Mouse (Mus musculus) right cerebral cortex, postnatal 14 days (tissue): Measurements from ENCODE around the gene Emc4.

Source experiments
- DNase-seq: peaks from one replicate; pipeline ENCODE4 v3.0.0; 2022

Gene Emc4

DNA sequence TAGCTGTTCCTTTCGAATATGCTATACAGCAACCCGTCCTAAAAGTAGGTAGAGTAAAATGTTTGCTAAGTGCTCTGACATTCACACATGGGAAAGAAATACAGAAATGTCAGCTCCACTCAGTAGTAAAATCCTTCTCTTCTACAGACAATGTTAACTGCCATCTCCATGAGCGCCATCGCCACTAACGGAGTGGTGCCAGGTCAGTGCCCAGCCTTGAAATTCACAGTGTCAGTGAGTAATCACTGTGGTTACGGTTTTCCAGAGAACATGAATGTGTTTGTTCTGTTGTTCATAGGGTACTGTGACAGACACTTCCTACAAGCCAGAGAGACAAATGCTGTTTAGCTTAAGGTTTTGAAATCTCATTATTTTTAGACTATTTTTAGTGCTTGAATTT, 30.6 kb downstream of the Emc4 start:
- DNase-seq = no peak

DNA sequence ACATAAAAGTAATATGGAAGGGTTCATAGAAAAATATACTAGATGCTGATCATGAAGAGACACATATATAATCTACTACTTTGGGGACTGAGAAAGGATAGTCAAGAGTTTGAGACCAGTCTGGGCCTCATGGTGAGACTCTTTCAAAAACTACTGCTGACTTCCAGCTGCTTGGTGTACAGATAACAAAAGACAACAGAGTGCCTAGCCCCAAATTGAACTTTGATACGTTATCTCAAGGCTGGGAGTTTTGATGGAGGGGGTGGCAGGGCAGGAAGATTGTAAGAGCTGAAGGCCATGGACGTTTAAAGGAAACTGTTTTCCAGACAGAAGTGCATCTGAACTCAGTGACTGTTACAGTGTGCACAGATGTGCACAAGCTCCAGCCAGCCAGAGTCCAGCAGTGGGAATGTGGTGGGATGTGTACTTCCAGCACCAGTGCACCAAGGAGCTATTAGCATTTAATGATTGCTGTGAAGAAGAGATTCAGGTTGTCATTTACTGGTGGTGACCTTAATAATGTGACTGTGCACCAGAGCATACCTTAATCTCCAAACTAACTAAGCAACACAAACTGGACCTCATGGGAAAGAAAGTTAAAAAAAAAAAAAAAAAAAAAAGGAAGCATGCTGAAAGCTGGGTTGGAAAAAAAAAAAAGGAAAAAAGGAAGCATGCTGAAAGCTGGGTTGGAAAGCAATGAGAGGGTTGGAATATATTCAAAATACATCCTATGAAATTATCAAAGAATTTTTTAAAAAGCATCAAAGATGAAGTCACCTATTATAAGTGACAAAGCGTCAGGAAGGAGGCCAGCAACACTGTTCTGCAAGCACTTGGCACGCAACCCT, 35.6 kb downstream of the Emc4 start:
- DNase-seq = no peak

DNA sequence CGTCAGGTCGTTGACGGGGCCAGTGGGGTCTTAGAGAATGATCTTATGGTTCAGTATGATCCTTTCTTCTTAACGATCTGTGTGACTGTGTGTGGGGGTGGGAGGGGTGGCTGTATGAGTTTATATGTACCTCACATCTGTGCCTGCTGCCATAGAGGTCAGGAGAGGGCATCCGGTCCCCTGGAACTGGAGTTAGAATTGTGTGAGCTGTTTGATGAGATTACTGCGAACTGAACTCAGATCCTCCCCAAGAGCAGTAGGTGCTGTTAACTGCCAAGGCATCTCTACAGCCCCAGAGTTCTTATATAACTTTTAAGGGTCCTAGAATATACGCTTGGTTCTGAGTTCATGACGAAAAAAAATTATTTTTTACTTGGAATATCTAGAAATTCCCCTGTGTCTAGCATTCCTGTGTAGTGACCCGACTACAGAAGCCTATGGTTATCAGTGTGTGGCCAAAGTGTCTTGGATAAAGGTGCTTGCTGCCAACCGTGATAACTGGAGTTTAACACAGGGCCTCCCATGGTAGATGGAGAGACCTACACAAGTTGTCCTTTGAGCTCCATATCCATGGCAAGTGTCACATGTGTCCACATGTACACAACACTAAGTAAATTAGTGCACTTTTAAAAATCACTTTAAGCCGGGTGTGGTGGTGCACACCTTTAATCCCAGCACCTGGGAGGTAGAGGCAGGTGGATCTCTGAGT, 39.6 kb downstream of the Emc4 start:
- no peak for DNase-seq

DNA sequence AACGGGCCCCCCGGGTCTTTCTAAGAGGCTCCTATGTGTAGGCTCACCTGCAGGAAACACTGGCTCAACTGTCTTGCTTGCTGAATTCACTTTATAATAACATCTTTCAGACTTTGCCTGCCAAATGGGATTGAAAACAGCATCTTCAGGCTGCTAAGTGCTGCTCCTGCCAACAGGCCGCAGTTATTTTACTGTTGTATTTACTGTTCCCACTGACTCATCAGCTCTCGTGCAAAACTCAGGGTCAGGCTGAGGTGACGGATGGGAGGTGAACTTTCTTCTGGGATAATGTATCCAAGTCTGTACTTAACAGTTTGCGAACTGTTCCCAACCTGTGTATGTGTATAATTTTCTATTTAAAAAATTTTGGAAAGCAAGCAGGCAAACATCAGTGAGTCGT, 48.9 kb downstream of the Emc4 start:
- no peak for DNase-seq

DNA sequence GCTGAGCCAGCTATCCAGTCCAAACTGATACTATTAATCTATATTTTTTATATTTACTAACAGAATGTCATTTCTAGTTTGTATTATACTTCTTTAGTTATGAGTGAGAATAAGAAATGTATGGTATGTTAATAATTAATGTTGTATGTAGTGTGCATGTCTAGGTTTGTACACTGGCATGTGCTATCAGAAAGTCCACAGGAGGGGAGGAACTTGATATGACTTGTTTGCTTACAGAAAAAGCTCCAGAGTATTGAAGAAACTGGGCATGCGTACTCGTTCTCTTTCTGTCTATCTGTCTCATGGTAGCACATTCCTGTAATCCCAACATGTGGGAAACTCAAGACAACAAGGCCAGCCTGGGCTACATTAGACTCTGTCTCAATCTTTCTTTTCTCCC, 49.6 kb downstream of the Emc4 start:
- no peak for DNase-seq

DNA sequence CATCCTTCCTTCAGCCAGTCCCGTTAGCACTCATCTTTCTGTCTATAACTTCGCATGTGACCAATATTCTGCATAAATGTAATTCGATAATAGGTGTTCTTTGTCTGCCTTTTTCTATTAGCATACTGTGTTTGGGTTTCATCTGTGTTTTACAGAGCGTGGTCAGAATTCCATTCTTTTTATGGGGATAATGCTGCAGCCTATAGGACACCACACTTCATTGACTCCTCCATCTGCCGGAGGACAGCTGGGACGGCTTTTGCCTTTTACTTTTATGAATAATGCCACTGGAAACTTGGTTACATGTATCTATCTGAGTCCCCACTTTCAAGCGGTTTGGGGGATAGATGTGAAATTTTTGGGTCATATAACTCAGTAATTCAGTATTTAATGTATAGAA, 52.2 kb downstream of the Emc4 start:
- DNase-seq = no peak
